Mouse (Mus musculus): Measurements from ENCODE around the gene Clec4f.

DNA sequence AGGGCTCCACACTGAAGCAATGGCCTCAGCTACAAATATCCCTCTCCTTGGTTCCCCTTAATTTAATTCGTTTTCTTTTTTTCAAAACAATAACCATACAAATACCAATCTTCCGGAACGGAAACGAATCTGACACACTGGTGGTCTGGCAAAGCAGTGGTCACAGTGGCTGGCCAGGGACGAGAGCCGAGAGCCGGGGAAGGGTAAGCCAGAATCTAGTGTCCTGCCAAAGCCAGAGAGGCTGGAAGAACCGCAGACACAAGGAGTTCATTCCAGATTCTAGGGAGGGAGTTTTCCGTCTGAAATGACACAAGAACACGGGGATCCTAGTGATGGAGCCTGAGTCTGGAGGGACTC lies 47.7 kb upstream of the Clec4f start:
- TF ChIP-seq POLR2A (IDR thresholded peaks at IDR 0.05; ENCODE audit: insufficient read depth, low read depth, low read length) (no peak), CTCF (IDR thresholded peaks at IDR 0.05; ENCODE audit: insufficient read depth, low read depth, low read length) (no peak)

Data from olfactory bulb, adult 2 months (tissue).